Comparison of ENCODE assay signal across 16 mouse cellular contexts in the genomic region with DNA sequence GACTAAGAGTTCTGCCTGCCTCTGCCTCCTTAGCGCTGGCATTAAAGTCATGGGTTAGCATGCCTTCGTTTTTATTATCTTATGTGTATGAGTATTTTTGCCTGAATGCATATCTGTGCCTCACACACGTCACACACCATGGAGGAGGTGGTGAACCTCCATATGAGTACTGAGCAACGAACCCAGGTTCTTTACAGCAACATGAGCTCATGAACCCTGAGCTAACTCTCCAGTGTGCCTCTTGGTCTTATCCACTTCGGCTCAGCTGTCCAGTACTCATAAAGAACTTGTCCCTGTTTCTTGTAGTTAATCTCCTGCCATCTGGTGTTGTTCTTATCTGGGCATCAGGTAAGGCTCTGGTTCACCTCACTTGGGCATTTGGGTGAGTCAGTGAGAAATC.
"Had no signal": no experiment of that assay in that cellular context is flagged by ENCODE, and none has a peak within 500 bp of the region (broad histone marks: within the 10 kb centered on the region; RNA-seq: fewer than 3 reads in every experiment).

No protein-coding gene starts in this region.

- H3K4me1 ChIP-seq: intestine, embryonic 15.5 days; limb, embryonic 12.5 days; midbrain, embryonic 13.5 days; neural tube, embryonic 15.5 days; stomach, embryonic 15.5 days had no signal

- H3K27me3 ChIP-seq: intestine, embryonic 15.5 days; limb, embryonic 12.5 days; megakaryocyte, embryonic 14.5 days; midbrain, embryonic 13.5 days; neural tube, embryonic 15.5 days; stomach, embryonic 15.5 days had no signal

- H3K9me3 ChIP-seq: intestine, embryonic 15.5 days; limb, embryonic 12.5 days; megakaryocyte, embryonic 14.5 days; midbrain, embryonic 13.5 days; neural tube, embryonic 15.5 days; stomach, embryonic 15.5 days had no signal

- ATAC-seq: intestine, embryonic 15.5 days; midbrain, embryonic 13.5 days had no signal

- H3K27ac ChIP-seq: intestine, embryonic 15.5 days; limb, embryonic 12.5 days; midbrain, embryonic 13.5 days; neural tube, embryonic 15.5 days; stomach, embryonic 15.5 days had no signal

- DNase-seq: kidney, adult 18-20 months; kidney, postnatal 25 days; lung, embryonic 14.5 days; lung, postnatal 10 days; lung, postnatal 4 days; retina, postnatal 1 day; right cerebral cortex, postnatal 14 days; thymus, adult 2 months; thymus, postnatal 25 days had no signal

- H3K4me2 ChIP-seq: intestine, embryonic 15.5 days; limb, embryonic 12.5 days; lung, embryonic 14.5 days; midbrain, embryonic 13.5 days; neural tube, embryonic 15.5 days; stomach, embryonic 15.5 days had no signal

- H3K36me3 ChIP-seq: intestine, embryonic 15.5 days; limb, embryonic 12.5 days; midbrain, embryonic 13.5 days; neural tube, embryonic 15.5 days; stomach, embryonic 15.5 days had no signal

- H3K9ac ChIP-seq: intestine, embryonic 15.5 days; limb, embryonic 12.5 days; lung, embryonic 14.5 days; midbrain, embryonic 13.5 days; neural tube, embryonic 15.5 days; stomach, embryonic 15.5 days had no signal

- H3K4me3 ChIP-seq: intestine, embryonic 15.5 days; limb, embryonic 12.5 days; megakaryocyte, embryonic 14.5 days; midbrain, embryonic 13.5 days; myocyte; neural tube, embryonic 15.5 days; stomach, embryonic 15.5 days had no signal
